Mouse (Mus musculus): ENCODE data around the gene Adam34.
"Not testable (repeated sequence)": the region's sequence is repeated elsewhere in the genome, so short reads cannot be mapped to it uniquely, and the experiment has no call there.

Adam34 gene

DNA sequence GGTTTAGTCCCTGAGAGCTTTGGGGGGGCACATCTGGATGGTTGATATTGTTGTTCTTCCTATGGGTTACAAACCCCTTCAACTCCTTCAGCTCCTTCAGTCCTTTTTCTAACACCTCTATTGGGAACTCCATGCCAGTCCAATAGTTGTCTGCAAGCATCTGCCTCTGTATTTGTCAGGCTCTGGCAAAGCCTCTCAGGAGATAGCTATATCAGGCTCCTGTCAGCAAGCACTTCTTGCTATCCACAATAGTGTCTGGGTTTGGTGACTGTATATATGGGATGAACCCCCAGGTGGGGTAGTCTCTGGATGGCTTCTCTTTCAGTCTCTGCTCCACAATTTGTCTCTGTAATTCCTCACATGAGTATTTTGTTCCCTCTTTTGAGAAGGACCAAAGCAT lies at the start of gene Adam34:
TSS of gene Adam34 (minus strand) at position 101 of the 400 bp plus-strand sequence.
- no peak for DNase-seq (ENCODE audit: low spot score)

DNA sequence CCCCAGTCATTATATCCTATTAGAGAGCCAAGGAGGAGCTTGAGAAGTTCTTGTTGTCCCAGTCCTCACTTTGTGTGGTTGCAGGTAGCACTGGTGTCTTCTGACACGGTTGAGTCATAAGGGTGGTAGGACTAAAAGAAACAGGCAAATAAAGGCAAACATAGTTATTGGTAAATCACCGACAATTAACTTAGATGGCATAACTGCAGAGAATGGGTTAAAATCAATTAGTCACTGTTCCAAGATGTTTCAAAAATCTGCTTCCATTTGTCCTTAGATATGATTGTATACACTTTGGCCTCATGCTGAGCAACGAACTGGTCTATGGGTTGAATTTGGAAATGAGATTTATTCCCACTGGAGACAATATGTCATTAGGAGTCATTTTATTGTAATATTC lies 82.7 kb downstream of the Adam34 start, which contains the start of gene Gm5346:
TSS of gene Gm5346 (minus strand) at position 101 of the 400 bp plus-strand sequence.
- DNase-seq (ENCODE audit: low spot score), result no peak

DNA sequence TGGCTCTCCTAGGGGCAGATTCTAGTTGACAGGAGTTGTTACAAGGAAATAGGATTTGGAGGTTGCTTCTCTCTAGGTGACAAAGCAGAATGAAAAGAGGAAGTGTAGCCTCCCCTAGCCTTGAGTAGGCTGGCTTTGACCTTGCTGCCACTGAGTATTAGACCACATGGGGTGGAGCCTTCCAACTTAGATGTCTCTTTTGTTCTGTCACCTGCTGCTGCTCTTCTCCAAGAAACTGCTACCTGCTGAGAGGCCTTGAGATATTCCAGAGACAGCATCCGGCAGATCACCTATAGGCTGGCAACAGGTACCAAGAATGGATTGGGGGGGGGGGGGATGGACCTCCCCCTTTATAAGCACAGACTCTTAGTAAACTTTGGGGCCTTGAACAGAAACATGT lies 93.8 kb downstream of the Adam34 start:
- no peak for DNase-seq (ENCODE audit: low spot score)

DNA sequence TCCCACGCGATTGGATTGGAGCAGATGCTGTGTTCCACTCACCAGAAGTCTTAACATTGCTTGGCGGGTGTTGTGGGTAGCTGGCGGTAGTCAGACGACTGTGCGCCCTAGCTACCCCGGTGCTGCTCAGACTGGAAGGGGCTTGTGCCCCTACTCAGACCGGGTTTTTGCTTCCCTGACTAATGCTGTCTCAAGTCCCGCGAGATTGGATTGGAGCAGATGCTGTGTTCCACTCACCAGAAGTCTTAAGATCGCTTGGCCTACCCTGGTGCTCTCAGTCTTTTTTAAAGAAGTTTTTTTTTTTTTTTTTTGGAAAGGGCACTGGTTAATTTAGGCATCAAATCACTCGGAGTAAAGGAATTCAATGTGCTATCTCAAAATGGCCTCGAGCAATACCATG lies 106.2 kb downstream of the Adam34 start:
- not testable (repeated sequence) for DNase-seq (ENCODE audit: low spot score)

DNA sequence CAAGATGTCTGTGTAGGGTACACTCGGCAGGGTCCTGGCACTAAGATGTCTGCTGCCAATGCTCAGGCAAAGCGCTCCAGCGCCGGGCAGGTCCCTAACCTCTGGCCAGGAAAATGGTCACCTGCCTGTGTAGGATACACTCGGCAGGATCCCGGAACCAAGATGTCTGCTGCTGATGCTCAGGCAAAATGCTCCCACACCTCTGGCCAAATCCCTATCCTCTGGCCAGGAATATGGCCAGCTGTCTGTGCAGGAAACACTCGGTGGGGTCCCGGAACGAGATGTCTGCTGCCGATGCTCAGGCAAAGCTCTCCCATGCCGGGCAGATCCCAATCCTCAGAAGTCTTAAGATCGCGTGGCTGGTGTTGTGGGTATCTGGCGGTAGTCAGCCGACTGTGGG lies 106.7 kb downstream of the Adam34 start:
- not testable (repeated sequence) for DNase-seq (ENCODE audit: low spot score)
